Mouse (Mus musculus): ENCODE data around the gene Zfp595. TPM values are rescaled to one million over a fixed set of nuclear protein-coding genes. Genes with fewer than 3 reads are reported as not detected.

The Zfp595 gene
- 1.5 and 3.2 TPM in 2 replicates for polyA plus RNA-seq (2012; rRNA removed)

GRCm38 (mm10) chr13:67332019-67332724 lies at the start of gene Zfp595:
Gene Zfp595, minus strand, starts transcription at chr13:67332570.

GRCm38 (mm10) chr13:67375050-67375911 lies 42.9 kb upstream of the Zfp595 start, which contains the start of the genes Gm28041 and Zfp456:
Gene Gm28041, minus strand, starts transcription at chr13:67375733.
Gene Zfp456, minus strand, starts transcription at chr13:67375810.

GRCm38 (mm10) chr13:67360131-67360744 lies 27.9 kb upstream of the Zfp595 start, which contains the start of the genes Gm28044 and Zfp953:
Gene Gm28044, minus strand, starts transcription at chr13:67360536.
Gene Zfp953, minus strand, starts transcription at chr13:67360605.

GRCm38 (mm10) chr13:67305822-67306672 lies 26.3 kb downstream of the Zfp595 start, which contains the start of gene Zfp457:
Gene Zfp457, minus strand, starts transcription at chr13:67306485.

GRCm38 (mm10) chr13:67278314-67278713 lies 54.1 kb downstream of the Zfp595 start, which contains the start of gene Zfp458:
Gene Zfp458, minus strand, starts transcription at chr13:67278466.

Other genes with a start within 250 kb of the Zfp595 start
- 2.9 and 5.6 TPM in 2 replicates for gene Zfp708, start 234.6 kb downstream of the Zfp595 start, polyA plus RNA-seq (2012; rRNA removed)
- gene Gm28557, start 224.0 kb downstream of the Zfp595 start, polyA plus RNA-seq (2012; rRNA removed) = 3.1 and 4.4 TPM in 2 replicates
- 0.23 and 0.35 TPM in 2 replicates for gene Rslcan18, start 216.3 kb downstream of the Zfp595 start, polyA plus RNA-seq (2012; rRNA removed)
- gene Zfp759, start 210.9 kb downstream of the Zfp595 start, polyA plus RNA-seq (2012; rRNA removed) = 0.94 and 2.3 TPM in 2 replicates
- gene Rsl1, start 159.4 kb downstream of the Zfp595 start, polyA plus RNA-seq (2012; rRNA removed) = 5.2 and 8.7 TPM in 2 replicates
- gene Zfp455, start 138.1 kb downstream of the Zfp595 start, polyA plus RNA-seq (2012; rRNA removed) = 0.67 and 1.3 TPM in 2 replicates
- 1.5 and 2.2 TPM in 2 replicates for gene Zfp458, start 54.1 kb downstream of the Zfp595 start, polyA plus RNA-seq (2012; rRNA removed)
- 1.2 and 2.0 TPM in 2 replicates for gene Zfp457, start 26.1 kb downstream of the Zfp595 start, polyA plus RNA-seq (2012; rRNA removed)
- not detected in 2 replicates for gene Gm28044, start 28.0 kb upstream of the Zfp595 start, polyA plus RNA-seq (2012; rRNA removed)
- 0.61 and 1.3 TPM in 2 replicates for gene Zfp953, start 28.0 kb upstream of the Zfp595 start, polyA plus RNA-seq (2012; rRNA removed)
- gene Gm28041, start 43.2 kb upstream of the Zfp595 start, polyA plus RNA-seq (2012; rRNA removed) = 0.15 and 0.18 TPM in 2 replicates
- 0.44 and 0.84 TPM in 2 replicates for gene Zfp456, start 43.2 kb upstream of the Zfp595 start, polyA plus RNA-seq (2012; rRNA removed)
- gene Zfp429, start 67.2 kb upstream of the Zfp595 start, polyA plus RNA-seq (2012; rRNA removed) = 5.5 and 6.9 TPM in 2 replicates
- gene Zfp459, start 88.8 kb upstream of the Zfp595 start, polyA plus RNA-seq (2012; rRNA removed) = 0.36 and 1.4 TPM in 2 replicates
- gene Zfp874a, start 119.1 kb upstream of the Zfp595 start, polyA plus RNA-seq (2012; rRNA removed) = 2.3 and 4.8 TPM in 2 replicates
- 2.3 and 4.2 TPM in 2 replicates for gene Zfp874b, start 151.7 kb upstream of the Zfp595 start, polyA plus RNA-seq (2012; rRNA removed)
- gene Zfp58, start 168.0 kb upstream of the Zfp595 start, polyA plus RNA-seq (2012; rRNA removed) = 6.4 and 10.1 TPM in 2 replicates
- not detected in 2 replicates for gene Gm26965, start 193.6 kb upstream of the Zfp595 start, polyA plus RNA-seq (2012; rRNA removed)
- 12.7 and 20.2 TPM in 2 replicates for gene Zfp87, start 193.6 kb upstream of the Zfp595 start, polyA plus RNA-seq (2012; rRNA removed)
- gene Zfp748, start 221.3 kb upstream of the Zfp595 start, polyA plus RNA-seq (2012; rRNA removed) = 8.5 and 11.2 TPM in 2 replicates